Mouse (Mus musculus) ovary, adult 10 weeks (tissue): ENCODE measurements around the gene Pou3f3. TPM values are rescaled to one million over a fixed set of nuclear protein-coding genes. Genes with fewer than 3 reads are reported as not detected.

Source experiments
- polyA plus RNA-seq: library from polyadenylated mRNA; stranded (reverse); fragments of 350-450 nt; fragmentation: Illumina TruSeq; extraction: RNeasy Lipid Tissue Mini Kit (QIAGEN cat#74804); gene quantifications from one replicate; pipeline ENCODE4 v1.2.3, GENCODE M21; 2014

The Pou3f3 gene
- not detected for polyA plus RNA-seq

DNA sequence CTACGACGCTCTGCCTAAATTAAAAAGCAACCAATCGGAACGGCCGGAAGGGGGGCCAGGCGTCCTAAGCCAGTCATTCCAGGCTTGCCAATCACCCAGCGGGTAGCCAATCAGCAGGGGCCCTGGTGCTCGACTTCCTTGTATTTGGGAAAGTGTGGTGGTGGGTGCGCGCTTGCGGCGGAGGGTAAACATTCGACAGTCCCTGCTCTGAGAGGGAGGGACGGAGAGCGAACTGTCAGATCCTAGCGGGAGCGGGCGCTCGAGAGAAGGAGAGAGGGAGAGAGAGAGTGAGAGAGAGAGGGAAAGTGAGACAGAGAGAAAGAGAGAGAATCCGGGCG lies at the start of gene Pou3f3:
TSS of gene Pou3f3 (plus strand) at position 191 of the 338 bp plus-strand sequence.

Other genes with a start within 250 kb of the Pou3f3 start
- 48.4 TPM for gene Mrps9, start 155.5 kb downstream of the Pou3f3 start, polyA plus RNA-seq